12 mouse cellular contexts compared by ENCODE assay signal in the genomic region with DNA sequence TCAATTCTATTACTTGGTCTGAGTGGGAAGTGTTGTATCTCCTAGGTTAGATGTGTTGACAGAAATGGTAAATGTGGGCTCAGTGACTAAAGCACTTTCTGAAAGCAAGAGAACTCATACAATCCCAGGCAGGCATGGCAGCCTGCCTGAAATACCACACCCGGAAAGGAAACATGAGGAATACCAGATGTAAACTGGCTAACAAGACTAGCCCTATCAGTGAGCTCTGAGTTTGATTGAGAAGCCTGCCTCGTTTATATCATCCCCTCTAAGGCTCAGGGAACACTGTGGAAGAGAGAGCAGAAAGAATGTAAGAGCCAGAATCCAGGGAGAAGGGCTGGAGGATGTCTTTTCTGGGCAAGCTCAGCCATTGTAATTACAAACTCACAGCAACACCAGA. TPM values are rescaled to one million over a fixed set of nuclear protein-coding genes. Genes with fewer than 3 reads are reported as not detected.
A peak's percentile ranks its signal among the peaks of the same experiment; 100 is the strongest.
DNase-seq lines count a peak whose midpoint lies in the region; TF ChIP-seq lines count a peak whose summit lies in the region.
"Had no signal": no experiment of that assay in that cellular context is flagged by ENCODE, and none has a peak within 500 bp of the region (broad histone marks: within the 10 kb centered on the region; RNA-seq: fewer than 3 reads in every experiment).

No protein-coding gene starts in this region.

- intact Hi-C loops in heart, postnatal 25 days (cut with DNase I) = no loop called here

- no peaks in the 10 kb centered on the region for H3K4me1 ChIP-seq in cerebellum, adult 2 months (ENCODE audit: control insufficient read depth, insufficient read depth, low read length)

- H3K27ac ChIP-seq in cerebellum, adult 2 months (ENCODE audit: insufficient read depth, low read length) = no peak overlapping the region

- 22% methylated on average over 2 of the region's 2 CpGs for WGBS in cerebellum, adult 2 months

- no peak for TF ChIP-seq CTCF in cerebellum, adult 2 months (IDR thresholded peaks at IDR 0.05; ENCODE audit: borderline replicate concordance, insufficient read depth, low read depth, low read length)

- H3K4me3 ChIP-seq in cerebellum, adult 2 months (replicated peaks; ENCODE audit: insufficient read depth, low read depth, low read length) = no peak overlapping the region

- H3K27me3 ChIP-seq in cerebellum, adult 2 months (ENCODE audit: control insufficient read depth, insufficient read depth, low read length) = no peaks in the 10 kb centered on the region; the same call in 1 of the 2 replicates

- TF ChIP-seq POLR2A in cerebellum, adult 2 months (IDR thresholded peaks at IDR 0.05; ENCODE audit: borderline replicate concordance, insufficient read depth, low read length) = no peak

- peak; percentile 18 for DNase-seq in heart, postnatal 4 days
- no peak for DNase-seq in heart, postnatal 25 days (ENCODE audit: low spot score)
- DNase-seq in retina, postnatal 1 day = peak; percentile 60
- DNase-seq in retina, embryonic 14.5 days (ENCODE audit: low spot score) = no peak
- peak; percentile 42 for DNase-seq in fibroblast of lung, adult 2 months (ENCODE audit: low read depth)
- DNase-seq in cerebellum, adult 2 months = no peak
- DNase-seq in layer of hippocampus, adult 9-10 months (ENCODE audit: low spot score) = no peak
- DNase-seq: cerebellum, adult 18-20 months; heart, postnatal 14 days; lung, adult 2 months; right cerebral cortex, postnatal 14 days had no signal

RNA-seq across cellular contexts. Expression of a gene that starts 7.0 kb away (rescaled TPM):
- under 1 TPM; 0.31 to 0.32 TPM for total RNA-seq in heart, postnatal 4 days (2021)
- total RNA-seq in heart, postnatal 25 days (2021) = under 1 TPM; 0.08 to 0.13 TPM
- 0.62 and 0.97 TPM in 2 replicates for polyA plus RNA-seq in cerebellum, adult 2 months (2012; rRNA removed)
- total RNA-seq: neutrophil, adult 5-6 weeks had no signal

RNA-seq across cellular contexts. Expression of a gene that starts 45.4 kb away (rescaled TPM):
- 10 to 100 TPM; 22.6 to 23.1 TPM for total RNA-seq in heart, postnatal 4 days (2021)
- total RNA-seq in heart, postnatal 25 days (2021) = 10 to 100 TPM; 16.1 to 18.8 TPM
- polyA plus RNA-seq in cerebellum, adult 2 months (2012; rRNA removed) = 3.2 and 3.4 TPM in 2 replicates

Comparison
In these comparisons a context has a peak if more than half of its experiments do, and no peak if none do; other contexts are left out.
1. DNase-seq: peak in heart, postnatal 4 days (single experiment), retina, postnatal 1 day (single experiment) and fibroblast of lung, adult 2 months (single experiment); none in heart, postnatal 25 days (single experiment), retina, embryonic 14.5 days (single experiment), cerebellum, adult 2 months (0 of 2) and layer of hippocampus, adult 9-10 months (single experiment).